Mouse (Mus musculus) embryonic fibroblast, embryonic 13.5 days (primary cell): Measurements from ENCODE around the gene Aplp2.
"Not testable (repeated sequence)": the region's sequence is repeated elsewhere in the genome, so short reads cannot be mapped to it uniquely, and the experiment has no call there.

Experiments used
- CTCF ChIP-seq: IDR thresholded peaks from 2 replicates; pipeline ENCODE4 v1.5.1; 2011; ENCODE audit warnings: mild to moderate bottlenecking, control low read depth, low read length, moderate library complexity, borderline replicate concordance; ENCODE audit not compliant: insufficient read depth
- POLR2A ChIP-seq: IDR thresholded peaks from 2 replicates; pipeline ENCODE4 v1.6.1; 2011; ENCODE audit warnings: low read depth, mild to moderate bottlenecking, control low read depth, low read length, moderate library complexity

- TF ChIP-seq POLR2A, CTCF: not testable (repeated sequence)
Observed at GRCm38 (mm10) chr9:31165505-31165904, 46.1 kb downstream of the Aplp2 start.
